Mouse (Mus musculus) embryonic facial prominence, embryonic 10.5 days (tissue): ENCODE measurements around the gene Clmp. TPM values are rescaled to one million over a fixed set of nuclear protein-coding genes. Genes with fewer than 3 reads are reported as not detected.
"Not testable (repeated sequence)": the region's sequence is repeated elsewhere in the genome, so short reads cannot be mapped to it uniquely, and the experiment has no call there.

Experiments
- DNase-seq: peaks from one replicate; pipeline ENCODE4 v3.0.0-alpha.2; 2017; ENCODE audit warnings: low spot score
- H3K27ac ChIP-seq: fragments of 300-500 bp; sonication (generic); replicated peaks from 2 replicates; pipeline ENCODE4 v1.5.1; 2016; ENCODE audit warnings: mild to moderate bottlenecking
- H3K27me3 ChIP-seq: fragments of 300-500 bp; sonication (generic); replicated peaks from 2 replicates; pipeline ENCODE4 v1.6.1; 2016; ENCODE audit warnings: low read depth, mild to moderate bottlenecking; ENCODE audit not compliant: poor library complexity, severe bottlenecking
- H3K36me3 ChIP-seq: fragments of 300-500 bp; sonication (generic); replicated peaks from 2 replicates; pipeline ENCODE4 v1.6.1; 2016; ENCODE audit warnings: mild to moderate bottlenecking, moderate library complexity
- H3K4me1 ChIP-seq: fragments of 300-500 bp; sonication (generic); 2 replicates; pipeline ENCODE4 v1.6.1; 2016
- H3K4me3 ChIP-seq: fragments of 300-500 bp; sonication (generic); 2 replicates; pipeline ENCODE4 v1.5.1; 2016; ENCODE audit warnings: mild to moderate bottlenecking, moderate library complexity
- H3K9me3 ChIP-seq: fragments of 300-500 bp; sonication (generic); 2 replicates; pipeline ENCODE4 v1.6.1; 2016; ENCODE audit warnings: mild to moderate bottlenecking
- WGBS: fragments of 180-500 bp; shearing (Covaris S2); methylation state at CpG from one replicate; pipeline ENCODE4 v1.1.7; 2016; 5-methylcytosine and 5-hydroxymethylcytosine counted together
- polyA plus RNA-seq: library from polyadenylated mRNA; unstranded; fragments of >200 nt; fragmentation: Nextera tagmentation; extraction: Ambion mirVana; gene quantifications from 2 replicates; pipeline ENCODE4 v1.2.1, GENCODE M21; 2016

The Clmp gene
- polyA plus RNA-seq, 1 experiment from 2014 or later, result 45.6 TPM

DNA sequence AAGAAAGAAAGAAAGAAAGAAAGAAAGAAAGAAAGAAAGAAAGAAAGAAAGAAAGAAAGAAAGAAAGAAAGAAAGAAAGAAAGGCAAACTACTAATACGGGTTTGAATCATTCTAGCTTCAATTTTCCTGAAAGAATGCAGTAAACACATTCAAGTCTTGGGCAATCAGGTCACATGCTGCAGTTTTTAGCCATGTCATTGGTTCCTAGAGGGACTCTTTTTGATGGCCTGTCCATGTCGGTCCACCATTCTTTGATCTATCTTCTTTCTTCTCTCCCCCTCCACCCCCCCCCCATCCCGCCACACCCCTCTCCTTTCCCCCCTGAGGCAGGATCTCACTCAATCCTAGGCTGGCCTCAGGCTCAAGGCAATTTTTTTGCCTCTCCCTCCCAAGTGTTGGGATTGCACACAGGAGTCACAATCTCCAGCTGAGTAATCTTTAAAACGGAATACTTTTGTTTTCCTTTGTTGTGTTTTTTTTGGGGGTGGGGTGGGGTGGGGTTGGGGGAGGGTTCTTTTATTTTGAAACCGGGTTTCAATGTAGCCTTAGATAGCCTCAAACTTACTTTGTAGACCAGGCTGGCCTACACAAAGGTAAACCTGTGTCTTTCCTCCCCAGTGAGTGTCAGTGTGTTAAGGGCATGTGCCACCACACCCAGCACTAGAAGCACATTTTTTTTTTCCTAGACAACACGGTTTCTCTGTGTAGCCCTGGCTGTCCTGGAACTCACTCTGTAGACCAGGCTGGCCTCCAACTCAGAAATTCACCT, 106.3 kb downstream of the Clmp start:
- no peak for DNase-seq
- Histone ChIP-seq H3K36me3 (no peaks in the 10 kb centered on the region), H3K27me3 (no peaks in the 10 kb centered on the region), H3K9me3 (no peaks in the 10 kb centered on the region), H3K4me3 (no peak overlapping the region), H3K27ac (no peak overlapping the region), H3K4me1 (peaks cover 13% of the 10 kb centered on the region)
- 67% methylated on average over 6 of the region's 6 CpGs for WGBS

- peaks cover 23% of the 10 kb centered on the region for H3K4me1 ChIP-seq
- no peak for DNase-seq
- H3K4me3 ChIP-seq, result no peak overlapping the region
- WGBS, result 94% methylated on average over 5 of the region's 5 CpGs
- no peak overlapping the region for H3K27ac ChIP-seq
- H3K27me3 ChIP-seq, result no peaks in the 10 kb centered on the region
- no peaks in the 10 kb centered on the region for H3K9me3 ChIP-seq
- H3K36me3 ChIP-seq, result no peaks in the 10 kb centered on the region
Observed at GRCm38 (mm10) chr9:40793581-40793980, 107.8 kb downstream of the Clmp start.

DNA sequence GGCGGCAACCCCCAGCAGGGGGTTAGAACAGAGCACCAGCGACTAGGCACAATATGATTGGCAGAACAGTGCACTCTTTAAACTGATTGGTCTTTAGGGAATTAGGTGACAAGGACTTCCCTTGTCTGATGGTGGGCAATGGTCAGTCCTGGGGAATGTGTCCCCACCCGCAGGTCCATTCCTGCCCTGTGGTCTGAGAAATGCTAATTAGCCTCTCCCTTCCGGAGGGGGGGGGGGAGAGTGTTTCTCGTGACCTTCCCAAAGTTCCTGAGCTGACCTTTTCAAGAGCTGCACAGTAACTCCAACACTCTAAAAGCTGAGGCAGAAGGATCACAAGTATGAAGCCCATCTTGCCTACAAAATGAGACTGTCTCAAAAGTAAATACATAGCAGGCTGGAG, 108.5 kb downstream of the Clmp start:
- Histone ChIP-seq H3K9me3 (no peaks in the 10 kb centered on the region), H3K27me3 (no peaks in the 10 kb centered on the region), H3K4me3 (no peak overlapping the region), H3K27ac (no peak overlapping the region; the same call in 1 of the 2 replicates), H3K4me1 (peaks cover 30% of the 10 kb centered on the region), H3K36me3 (no peaks in the 10 kb centered on the region)
- DNase-seq, result no peak
- 19% methylated on average over 5 of the region's 5 CpGs for whole genome bisulfite sequencing

DNA sequence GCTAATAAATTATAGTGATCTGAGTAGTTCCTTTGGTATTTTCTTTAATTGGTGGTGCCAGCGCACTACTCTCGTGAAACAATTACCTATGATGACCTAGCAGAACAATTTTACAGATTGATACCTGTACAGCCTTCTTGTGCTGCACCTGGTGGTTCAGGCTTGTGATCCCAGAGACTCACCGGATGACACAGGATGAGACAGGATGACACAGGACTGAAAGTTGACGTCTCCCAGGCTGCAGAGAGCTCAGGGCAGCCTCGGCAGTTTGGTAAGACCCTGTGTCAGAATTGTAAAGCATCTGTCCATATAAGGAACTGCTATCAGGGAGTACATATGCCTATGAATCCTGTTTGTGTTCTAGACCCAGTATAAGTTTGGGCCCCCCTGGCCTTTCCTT, 109.2 kb downstream of the Clmp start:
- Histone ChIP-seq H3K9me3 (no peaks in the 10 kb centered on the region), H3K36me3 (no peaks in the 10 kb centered on the region), H3K4me1 (peaks cover 36% of the 10 kb centered on the region), H3K27me3 (no peaks in the 10 kb centered on the region), H3K4me3 (no peak overlapping the region), H3K27ac (no peak overlapping the region)
- 66% methylated on average over 5 of the region's 5 CpGs for WGBS
- no peak for DNase-seq

DNA sequence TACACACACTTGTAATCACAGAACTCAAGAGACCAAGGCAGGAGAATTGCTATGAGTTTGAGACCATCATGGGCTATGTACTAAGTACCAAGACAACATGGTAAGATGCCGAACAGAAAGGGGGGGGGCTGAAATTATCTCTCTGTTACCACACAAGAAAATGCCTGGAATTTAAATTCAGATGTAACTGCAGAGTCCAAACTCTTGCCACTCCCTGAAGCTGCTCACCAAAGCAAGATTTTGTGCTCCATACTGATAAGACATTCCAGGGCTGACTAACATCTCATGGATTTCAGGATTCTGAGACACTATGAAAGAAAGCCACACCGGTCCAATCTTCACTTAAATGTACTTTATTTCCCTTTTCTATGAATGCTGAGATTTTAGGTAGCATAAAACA, 109.8 kb downstream of the Clmp start:
- WGBS, result 90% methylated on average over 2 of the region's 2 CpGs
- no peaks in the 10 kb centered on the region for H3K36me3 ChIP-seq
- no peak overlapping the region for H3K27ac ChIP-seq
- no peaks in the 10 kb centered on the region for H3K9me3 ChIP-seq
- H3K4me3 ChIP-seq, result no peak overlapping the region
- peaks cover 36% of the 10 kb centered on the region for H3K4me1 ChIP-seq
- no peaks in the 10 kb centered on the region for H3K27me3 ChIP-seq
- DNase-seq, result no peak

- no peaks in the 10 kb centered on the region for H3K36me3 ChIP-seq
- peaks cover 36% of the 10 kb centered on the region for H3K4me1 ChIP-seq
- WGBS, result 65% methylated on average over 4 of the region's 4 CpGs
- no peak for DNase-seq
- no peak overlapping the region for H3K4me3 ChIP-seq
- no peaks in the 10 kb centered on the region for H3K27me3 ChIP-seq
- H3K9me3 ChIP-seq, result no peaks in the 10 kb centered on the region
- H3K27ac ChIP-seq, result peak overlapping the region; percentile 48; the same call in 1 of the 2 replicates
Observed at GRCm38 (mm10) chr9:40796054-40796453, 110.3 kb downstream of the Clmp start.

GRCm38 (mm10) chr9:40798247-40798960, 112.6 kb downstream of the Clmp start:
- peaks cover 18% of the 10 kb centered on the region for H3K36me3 ChIP-seq
- H3K27me3 ChIP-seq, result no peaks in the 10 kb centered on the region
- peaks cover 40% of the 10 kb centered on the region for H3K4me1 ChIP-seq
- H3K4me3 ChIP-seq, result 0 out of 2 replicates have a peak overlapping the region, but pooled peaks have one; percentile 5
- H3K9me3 ChIP-seq, result no peaks in the 10 kb centered on the region
- WGBS, result 77% methylated on average over 9 of the region's 9 CpGs
- peak overlapping the region; percentile 100 for H3K27ac ChIP-seq
- DNase-seq, result no peak

- WGBS, result 41% methylated on average over 3 of the region's 3 CpGs
- Histone ChIP-seq H3K36me3 (peaks cover 25% of the 10 kb centered on the region), H3K9me3 (no peaks in the 10 kb centered on the region), H3K27me3 (no peaks in the 10 kb centered on the region), H3K4me3 (peak overlapping the region; percentile 99; the same call in 1 of the 2 replicates), H3K27ac (peak overlapping the region; percentile 100), H3K4me1 (peaks cover 43% of the 10 kb centered on the region)
- DNase-seq, result peak; percentile 36
Observed at GRCm38 (mm10) chr9:40799112-40799511, 113.3 kb downstream of the Clmp start.

DNA sequence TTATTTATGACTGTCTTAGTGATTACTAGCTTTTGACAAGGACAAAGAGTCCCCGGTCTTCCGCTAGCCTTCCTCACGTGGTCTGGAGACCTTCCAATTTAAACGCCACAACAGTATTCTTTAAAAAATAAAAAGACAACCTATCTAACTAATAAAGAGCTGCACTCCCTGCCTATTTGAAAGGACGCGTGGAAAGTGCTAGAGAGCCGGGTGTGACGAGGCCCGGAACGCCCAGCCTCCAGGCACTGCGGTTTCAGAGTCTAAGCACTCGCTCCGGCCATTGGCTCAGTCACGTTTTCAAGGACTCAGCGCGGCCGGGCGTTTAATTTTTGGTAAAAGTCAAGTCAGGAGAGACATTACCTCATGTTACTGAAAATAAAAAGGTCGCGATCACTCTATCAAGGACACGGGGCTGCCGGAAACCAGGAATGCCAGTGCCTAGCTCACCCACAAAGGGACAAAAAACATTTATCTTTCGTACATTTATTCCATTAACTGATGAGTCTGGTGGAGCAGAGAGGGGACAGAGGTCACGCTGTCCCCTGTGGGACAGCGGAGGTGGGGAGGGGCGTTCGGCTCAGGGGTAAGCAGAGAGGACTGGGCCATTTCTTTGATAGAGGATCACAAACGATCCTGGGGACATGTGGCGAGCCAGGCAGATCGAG, 114.2 kb downstream of the Clmp start:
- peak; percentile 82 for DNase-seq
- Histone ChIP-seq H3K27ac (peak overlapping the region; percentile 100), H3K36me3 (peaks cover 34% of the 10 kb centered on the region), H3K9me3 (no peaks in the 10 kb centered on the region), H3K4me1 (peaks cover 40% of the 10 kb centered on the region), H3K27me3 (no peaks in the 10 kb centered on the region), H3K4me3 (peak overlapping the region; percentile 99)
- 5% methylated on average over 30 of the region's 30 CpGs for WGBS

GRCm38 (mm10) chr9:40800675-40801612, 115.2 kb downstream of the Clmp start, which contains the start of gene Hspa8:
Hspa8 (plus strand) TSS chr9:40800984.
- under 1% methylated on average over 83 of the region's 83 CpGs for WGBS
- no peaks in the 10 kb centered on the region for H3K9me3 ChIP-seq
- H3K36me3 ChIP-seq, result peaks cover 43% of the 10 kb centered on the region
- peak within 1 kb of the TSS; percentile 100 for H3K27ac ChIP-seq
- DNase-seq, result peak; percentile 100
- peaks cover 47% of the 10 kb centered on the region for H3K4me1 ChIP-seq
- no peaks in the 10 kb centered on the region for H3K27me3 ChIP-seq
- H3K4me3 ChIP-seq, result peak within 1 kb of the TSS; percentile 99

DNA sequence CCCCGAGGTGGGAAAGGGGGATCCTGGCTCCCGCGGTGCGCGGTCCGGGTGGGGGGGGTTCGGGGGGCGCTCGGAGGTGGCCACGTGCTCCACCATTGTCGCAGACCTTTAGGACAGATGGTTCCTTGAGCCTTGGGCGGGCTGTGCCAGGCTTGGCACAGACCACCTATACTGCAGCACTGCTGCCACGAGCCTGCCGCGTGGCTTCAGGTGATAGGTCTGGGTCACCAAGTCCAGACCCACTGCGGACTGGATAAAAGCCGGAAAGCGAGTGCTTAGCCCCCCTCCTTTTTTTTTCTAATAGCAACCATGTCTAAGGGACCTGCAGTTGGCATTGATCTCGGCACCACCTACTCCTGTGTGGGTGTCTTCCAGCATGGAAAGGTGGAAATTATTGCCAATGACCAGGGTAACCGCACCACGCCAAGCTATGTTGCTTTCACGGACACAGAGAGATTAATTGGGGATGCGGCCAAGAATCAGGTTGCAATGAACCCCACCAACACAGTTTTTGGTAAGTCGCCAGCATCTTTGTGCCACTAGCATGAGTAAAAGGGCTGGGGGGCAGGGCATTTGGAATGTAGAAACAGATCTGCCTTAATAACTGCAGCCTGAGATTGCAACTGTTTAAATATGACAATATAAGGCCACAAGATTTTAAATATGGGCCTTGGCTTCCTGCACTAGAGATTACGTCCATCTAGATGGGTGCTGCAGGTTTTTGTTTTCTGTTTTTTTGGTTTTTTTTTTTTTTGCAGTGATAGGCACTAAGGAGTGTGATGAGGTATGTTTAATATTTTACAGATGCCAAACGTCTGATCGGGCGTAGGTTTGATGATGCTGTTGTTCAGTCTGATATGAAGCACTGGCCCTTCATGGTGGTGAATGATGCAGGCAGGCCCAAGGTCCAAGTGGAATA, 116.1 kb downstream of the Clmp start:
- not testable (repeated sequence) for DNase-seq, H3K9me3 ChIP-seq, H3K27me3 ChIP-seq
- under 1% methylated on average over 28 of the region's 28 CpGs for WGBS
- H3K4me1 ChIP-seq, result peaks cover 50% of the 10 kb centered on the region
- H3K4me3 ChIP-seq, result peak overlapping the region; percentile 99
- H3K27ac ChIP-seq, result peak overlapping the region; percentile 100
- peaks cover 53% of the 10 kb centered on the region for H3K36me3 ChIP-seq
